Mouse (Mus musculus): ENCODE data around the gene Abca7. TPM values are rescaled to one million over a fixed set of nuclear protein-coding genes. Genes with fewer than 3 reads are reported as not detected.

Gene Abca7
- polyA plus RNA-seq, 2 experiments, result 2.4 to 6.2 TPM

- DNase-seq (ENCODE audit: low spot score), result no peak
- Histone ChIP-seq H3K36me3 (ENCODE audit: control insufficient read depth, insufficient read depth, low read length) (no peaks in the 10 kb centered on the region), H3K4me3 (replicated peaks; ENCODE audit: low read length) (no peak overlapping the region), H3K9ac (ENCODE audit: low read depth, low read length, severe bottlenecking) (no peak overlapping the region), H3K4me1 (ENCODE audit: control insufficient read depth, insufficient read depth, low read length) (no peaks in the 10 kb centered on the region), H3K4me2 (replicated peaks; ENCODE audit: low read depth, low read length, severe bottlenecking) (no peak overlapping the region), H3K27ac (replicated peaks; ENCODE audit: low read depth, low read length) (no peak overlapping the region), H3K9me3 (ENCODE audit: control insufficient read depth, low read length) (no peaks in the 10 kb centered on the region), H3K27me3 (ENCODE audit: control insufficient read depth, insufficient read depth, low read length) (no peaks in the 10 kb centered on the region)
- no peak for TF ChIP-seq POLR2A (IDR thresholded peaks at IDR 0.05; ENCODE audit: borderline replicate concordance, extremely low read depth, insufficient read depth, insufficient read length)
- no peak for ATAC-seq (ENCODE audit: low FRiP score, low read depth)
- 90% methylated on average over 13 of the region's 13 CpGs for WGBS
Observed at GRCm38 (mm10) chr10:80028521-80028846, 32.2 kb downstream of the Abca7 start.

GRCm38 (mm10) chr10:80030191-80030590 is 33.9 kb downstream of the Abca7 start:
- Histone ChIP-seq H3K4me1 (ENCODE audit: control insufficient read depth, insufficient read depth, low read length) (no peaks in the 10 kb centered on the region), H3K4me3 (replicated peaks; ENCODE audit: low read length) (no peak overlapping the region), H3K9ac (ENCODE audit: low read depth, low read length, severe bottlenecking) (no peak overlapping the region), H3K27ac (replicated peaks; ENCODE audit: low read depth, low read length) (no peak overlapping the region), H3K4me2 (replicated peaks; ENCODE audit: low read depth, low read length, severe bottlenecking) (no peak overlapping the region), H3K27me3 (ENCODE audit: control insufficient read depth, insufficient read depth, low read length) (no peaks in the 10 kb centered on the region), H3K36me3 (ENCODE audit: control insufficient read depth, insufficient read depth, low read length) (peaks cover 8% of the 10 kb centered on the region), H3K9me3 (ENCODE audit: control insufficient read depth, low read length) (no peaks in the 10 kb centered on the region)
- ATAC-seq (ENCODE audit: low FRiP score, low read depth) (no peak), DNase-seq (ENCODE audit: low spot score) (no peak)
- no peak for TF ChIP-seq POLR2A (IDR thresholded peaks at IDR 0.05; ENCODE audit: borderline replicate concordance, extremely low read depth, insufficient read depth, insufficient read length)
- 86% methylated on average over 9 of the region's 9 CpGs for WGBS

- Histone ChIP-seq H3K4me1 (ENCODE audit: control insufficient read depth, insufficient read depth, low read length) (no peaks in the 10 kb centered on the region), H3K36me3 (ENCODE audit: control insufficient read depth, insufficient read depth, low read length) (peaks cover 14% of the 10 kb centered on the region), H3K27me3 (ENCODE audit: control insufficient read depth, insufficient read depth, low read length) (no peaks in the 10 kb centered on the region), H3K4me3 (replicated peaks; ENCODE audit: low read length) (no peak overlapping the region), H3K9ac (ENCODE audit: low read depth, low read length, severe bottlenecking) (no peak overlapping the region), H3K4me2 (replicated peaks; ENCODE audit: low read depth, low read length, severe bottlenecking) (no peak overlapping the region), H3K9me3 (ENCODE audit: control insufficient read depth, low read length) (no peaks in the 10 kb centered on the region), H3K27ac (replicated peaks; ENCODE audit: low read depth, low read length) (no peak overlapping the region)
- 79% methylated on average over 17 of the region's 17 CpGs for WGBS
- no peak for TF ChIP-seq POLR2A (IDR thresholded peaks at IDR 0.05; ENCODE audit: borderline replicate concordance, extremely low read depth, insufficient read depth, insufficient read length)
- ATAC-seq (ENCODE audit: low FRiP score, low read depth), result no peak
- DNase-seq (ENCODE audit: low spot score), result no peak
Observed at GRCm38 (mm10) chr10:80030736-80031135, 34.4 kb downstream of the Abca7 start.

- no peaks in the 10 kb centered on the region for H3K9me3 ChIP-seq (ENCODE audit: control insufficient read depth, low read length)
- no peak for ATAC-seq (ENCODE audit: low FRiP score, low read depth)
- no peak overlapping the region for H3K4me3 ChIP-seq (replicated peaks; ENCODE audit: low read length)
- H3K27ac ChIP-seq (replicated peaks; ENCODE audit: low read depth, low read length), result no peak overlapping the region
- H3K4me1 ChIP-seq (ENCODE audit: control insufficient read depth, insufficient read depth, low read length), result peaks cover 1% of the 10 kb centered on the region; the same call in 1 of the 2 replicates
- no peak for DNase-seq (ENCODE audit: low spot score)
- no peak for TF ChIP-seq POLR2A (IDR thresholded peaks at IDR 0.05; ENCODE audit: borderline replicate concordance, extremely low read depth, insufficient read depth, insufficient read length)
- WGBS, result 62% methylated on average over 5 of the region's 5 CpGs
- peaks cover 36% of the 10 kb centered on the region for H3K36me3 ChIP-seq (ENCODE audit: control insufficient read depth, insufficient read depth, low read length)
- H3K27me3 ChIP-seq (ENCODE audit: control insufficient read depth, insufficient read depth, low read length), result no peaks in the 10 kb centered on the region
- no peak overlapping the region for H3K9ac ChIP-seq (ENCODE audit: low read depth, low read length, severe bottlenecking)
- H3K4me2 ChIP-seq (replicated peaks; ENCODE audit: low read depth, low read length, severe bottlenecking), result no peak overlapping the region
Observed at GRCm38 (mm10) chr10:80032799-80033480, 36.6 kb downstream of the Abca7 start.

GRCm38 (mm10) chr10:80033511-80034391 is 37.5 kb downstream of the Abca7 start:
- no peaks in the 10 kb centered on the region for H3K27me3 ChIP-seq (ENCODE audit: control insufficient read depth, insufficient read depth, low read length)
- H3K4me2 ChIP-seq (replicated peaks; ENCODE audit: low read depth, low read length, severe bottlenecking), result no peak overlapping the region
- no peak for TF ChIP-seq POLR2A (IDR thresholded peaks at IDR 0.05; ENCODE audit: borderline replicate concordance, extremely low read depth, insufficient read depth, insufficient read length)
- DNase-seq (ENCODE audit: low spot score), result no peak
- peaks cover 9% of the 10 kb centered on the region for H3K4me1 ChIP-seq (ENCODE audit: control insufficient read depth, insufficient read depth, low read length)
- no peak overlapping the region for H3K9ac ChIP-seq (ENCODE audit: low read depth, low read length, severe bottlenecking)
- WGBS, result 34% methylated on average over 9 of the region's 9 CpGs
- no peaks in the 10 kb centered on the region for H3K9me3 ChIP-seq (ENCODE audit: control insufficient read depth, low read length)
- peaks cover 41% of the 10 kb centered on the region for H3K36me3 ChIP-seq (ENCODE audit: control insufficient read depth, insufficient read depth, low read length)
- ATAC-seq (ENCODE audit: low FRiP score, low read depth), result peak; percentile 37; the same call in 1 of the 2 replicates
- no peak overlapping the region for H3K4me3 ChIP-seq (replicated peaks; ENCODE audit: low read length)
- H3K27ac ChIP-seq (replicated peaks; ENCODE audit: low read depth, low read length), result no peak overlapping the region
